Mouse (Mus musculus): Measurements from ENCODE around the gene Rab35. TPM values are rescaled to one million over a fixed set of nuclear protein-coding genes. Genes with fewer than 3 reads are reported as not detected.

Gene Rab35
- polyA plus RNA-seq, 3 experiments from 2014 or later: 7.3 to 10.6 (median 9.7) TPM

Other genes starting within 250 kb of the Rab35 start
- gene Msi1, start 202.3 kb upstream of the Rab35 start, polyA plus RNA-seq (2017; shearing (Covaris generic)): not detected
- not detected for gene Pla2g1b, start 165.6 kb upstream of the Rab35 start, polyA plus RNA-seq (2017; shearing (Covaris generic))
- gene Sirt4, start 147.2 kb upstream of the Rab35 start, polyA plus RNA-seq (2017; shearing (Covaris generic)): 10 to 100 TPM; 12.0 to 18.5 (median 14.8) TPM
- 10 to 100 TPM; 13.7 to 22.1 (median 16.7) TPM for gene Pxn, start 125.2 kb upstream of the Rab35 start, polyA plus RNA-seq (2017; shearing (Covaris generic))
- 1,000 to 10,000 TPM; 3,093 to 3,894 (median 3,885) TPM for gene Rplp0, start 72.4 kb upstream of the Rab35 start, polyA plus RNA-seq (2017; shearing (Covaris generic))
- 10 to 100 TPM; 24.7 to 36.4 (median 28.6) TPM for gene Gcn1l1, start 66.7 kb upstream of the Rab35 start, polyA plus RNA-seq (2017; shearing (Covaris generic))
- 10 to 100 TPM in 2 of 3 experiments, 1 to 10 TPM in 1; 6.2 to 24.7 (median 20.6) TPM for gene Bicdl1, start 99.7 kb downstream of the Rab35 start, polyA plus RNA-seq (2017; shearing (Covaris generic))
- gene Cit, start 213.4 kb downstream of the Rab35 start, polyA plus RNA-seq (2017; shearing (Covaris generic)): 10 to 100 TPM in 1 of 3 experiments, 1 to 10 TPM in 2; 2.9 to 27.5 (median 4.1) TPM